Mouse (Mus musculus): ENCODE measurements around the gene Ldb1.

Ldb1 gene

GRCm38 (mm10) chr19:46044993-46045695 is at the start of gene Ldb1:
Gene Ldb1, minus strand, starts transcription at chr19:46045214.
- DNase-seq (ENCODE audit: low spot score in 2 of 2), result peak; percentile 78 to 79

- no peak for DNase-seq (ENCODE audit: low spot score in 2 of 2)
Observed at GRCm38 (mm10) chr19:46094144-46094543, 49.1 kb upstream of the Ldb1 start.

- DNase-seq (ENCODE audit: low spot score in 2 of 2), result no peak
Observed at GRCm38 (mm10) chr19:46091641-46092040, 46.6 kb upstream of the Ldb1 start.

DNA sequence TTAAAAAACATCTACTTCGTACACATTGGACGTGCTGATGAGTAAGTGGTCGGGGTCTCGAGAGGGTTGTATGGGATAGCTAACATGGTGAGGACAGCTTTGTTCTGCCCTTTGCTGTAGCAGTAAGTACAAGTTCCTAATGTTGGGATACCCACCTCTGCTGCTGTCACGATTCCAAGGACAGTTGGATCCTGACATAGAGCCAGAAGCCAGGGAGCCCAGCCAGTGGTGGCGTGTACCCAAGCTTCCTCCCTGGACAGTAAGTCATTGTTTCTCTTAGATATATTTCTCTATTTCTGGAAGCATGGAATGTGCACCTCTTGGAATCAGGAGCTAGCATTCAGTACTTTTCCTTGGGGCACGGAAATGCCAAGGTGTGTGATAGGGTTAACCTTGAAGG is 42.9 kb upstream of the Ldb1 start:
- no peak for DNase-seq (ENCODE audit: low spot score in 2 of 2)

- peak; percentile 70 to 73 for DNase-seq (ENCODE audit: low spot score in 2 of 2)
Observed at GRCm38 (mm10) chr19:46086337-46086736, 41.3 kb upstream of the Ldb1 start.

DNA sequence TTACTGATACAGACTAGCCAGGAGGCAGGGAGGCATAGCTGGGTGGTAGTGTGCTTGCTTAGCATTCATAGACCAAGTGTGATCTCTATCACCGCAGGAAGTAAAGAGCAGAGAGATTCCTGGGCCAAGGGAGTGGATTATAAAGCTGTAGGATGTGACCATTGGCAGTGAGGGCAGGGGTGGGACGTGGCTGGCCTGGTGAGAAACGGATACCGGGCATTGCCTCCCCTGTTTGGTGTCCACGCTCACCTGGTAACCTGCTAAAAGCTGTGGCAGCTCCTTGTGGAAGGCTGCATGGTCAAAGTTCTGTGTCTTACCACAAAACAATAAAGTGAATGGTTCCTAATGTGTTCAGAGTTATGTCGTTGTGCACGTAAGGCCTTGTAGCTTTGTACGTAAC is 40.2 kb upstream of the Ldb1 start:
- DNase-seq (ENCODE audit: low spot score in 2 of 2), result no peak

DNA sequence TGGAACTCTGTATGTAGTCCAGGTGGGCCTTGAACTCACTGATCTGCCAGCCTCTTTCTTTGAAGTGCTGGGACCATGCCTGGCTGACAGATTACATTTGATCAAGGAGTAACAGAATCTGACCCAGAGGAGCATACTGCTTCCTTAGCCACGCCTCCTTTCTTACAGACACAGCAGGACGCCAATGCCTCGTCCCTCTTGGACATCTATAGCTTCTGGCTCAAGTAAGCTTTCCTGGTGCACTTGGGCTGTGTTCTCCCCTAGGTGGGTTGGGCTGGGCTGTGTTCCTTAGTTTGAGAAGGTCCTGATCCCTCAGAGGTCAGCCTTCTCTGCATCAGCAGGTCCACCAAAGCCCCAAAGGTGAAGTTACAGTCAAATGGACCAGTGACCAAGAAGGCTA is 33.5 kb upstream of the Ldb1 start:
- no peak for DNase-seq (ENCODE audit: low spot score in 2 of 2)

GRCm38 (mm10) chr19:46075616-46076607 is 30.9 kb upstream of the Ldb1 start, which contains the start of gene Nolc1:
Gene Nolc1, plus strand, starts transcription at chr19:46075863.
- DNase-seq (ENCODE audit: low spot score in 2 of 2), result peak; percentile 100

DNA sequence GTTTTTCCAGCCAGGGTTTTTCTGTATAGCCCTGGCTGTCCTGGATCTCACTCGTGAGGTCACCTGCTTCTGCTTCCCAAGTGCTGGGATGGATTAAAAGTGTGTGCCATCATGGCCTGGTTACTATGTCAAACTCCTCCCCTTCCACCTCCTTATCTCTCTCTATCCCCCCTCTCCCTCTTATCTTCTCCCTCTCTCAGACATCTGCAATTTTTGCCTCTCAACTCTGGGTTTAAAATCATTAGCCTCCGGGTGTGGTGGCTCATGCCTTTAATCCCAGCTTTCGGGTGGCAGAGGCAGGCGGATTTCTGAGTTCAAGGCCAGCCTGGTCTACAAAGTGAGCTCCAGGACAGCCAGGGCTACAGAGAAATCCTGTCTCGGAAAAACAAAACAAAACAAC is 29.3 kb upstream of the Ldb1 start:
- no peak for DNase-seq (ENCODE audit: low spot score in 2 of 2)

- no peak for DNase-seq (ENCODE audit: low spot score in 2 of 2)
Observed at GRCm38 (mm10) chr19:46073285-46073684, 28.3 kb upstream of the Ldb1 start.

- no peak for DNase-seq (ENCODE audit: low spot score in 2 of 2)
Observed at GRCm38 (mm10) chr19:46068054-46068453, 23.0 kb upstream of the Ldb1 start.

- DNase-seq (ENCODE audit: low spot score in 2 of 2), result no peak
Observed at GRCm38 (mm10) chr19:46060845-46061244, 15.8 kb upstream of the Ldb1 start.

GRCm38 (mm10) chr19:46058466-46058865 is 13.5 kb upstream of the Ldb1 start:
- no peak for DNase-seq (ENCODE audit: low spot score in 2 of 2)

- peak; percentile 60 to 72 for DNase-seq (ENCODE audit: low spot score in 2 of 2)
Observed at GRCm38 (mm10) chr19:46056947-46057607, 12.1 kb upstream of the Ldb1 start.

GRCm38 (mm10) chr19:46056388-46056946 is 11.5 kb upstream of the Ldb1 start:
- peak; percentile 95 to 97 for DNase-seq (ENCODE audit: low spot score in 2 of 2)

DNA sequence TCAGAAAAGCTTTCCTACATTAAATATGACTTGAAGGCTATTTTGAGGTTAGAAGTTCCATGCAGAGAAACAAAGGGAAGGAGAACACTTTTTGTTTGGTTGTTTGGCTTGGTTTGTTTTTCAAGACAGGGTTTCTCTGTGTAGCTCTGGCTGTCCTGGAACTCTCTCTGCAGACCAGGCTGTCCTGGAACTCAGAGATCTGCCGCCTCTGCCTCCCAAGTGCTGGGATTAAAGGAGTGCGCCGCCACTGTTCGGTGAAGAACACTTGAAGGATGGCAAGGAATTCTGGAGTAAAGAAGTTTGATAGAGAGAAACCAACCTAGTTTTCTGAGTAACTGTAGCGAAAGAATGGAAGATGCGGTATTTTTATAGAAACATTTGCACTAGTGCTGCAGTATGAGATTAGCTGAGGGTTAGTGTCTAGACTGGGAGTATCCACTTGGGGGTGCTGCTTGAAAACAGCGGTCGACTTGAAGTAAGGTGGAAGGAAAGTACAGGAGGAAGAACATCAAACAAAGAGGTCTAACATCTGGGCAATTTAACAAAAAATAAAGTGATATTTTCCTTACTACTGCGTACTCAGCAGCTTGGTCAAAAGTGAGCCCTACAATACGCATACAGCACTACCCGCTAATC is 10.9 kb upstream of the Ldb1 start:
- no peak for DNase-seq (ENCODE audit: low spot score in 2 of 2)

- DNase-seq (ENCODE audit: low spot score in 2 of 2), result no peak
Observed at GRCm38 (mm10) chr19:46050462-46050861, 5.4 kb upstream of the Ldb1 start.

DNA sequence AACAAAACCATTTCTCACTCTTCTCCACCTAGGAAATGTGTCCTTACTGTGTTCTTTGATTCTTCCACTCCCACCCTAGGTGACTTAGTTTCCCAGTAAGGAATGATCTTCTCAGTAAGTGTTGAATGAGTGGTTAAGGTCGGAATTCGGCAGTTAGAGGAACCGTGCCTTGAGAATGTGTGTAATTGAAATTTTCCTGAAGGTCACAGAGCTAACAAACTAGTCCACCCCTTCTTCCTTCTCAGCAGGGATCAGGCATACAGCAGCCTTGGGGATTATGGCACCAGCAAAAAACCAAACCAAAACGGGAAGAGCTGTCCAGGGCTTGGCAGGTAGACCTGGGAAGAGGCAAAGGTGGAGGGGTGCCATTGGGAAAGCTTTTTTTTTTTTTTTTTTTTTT is 4.1 kb upstream of the Ldb1 start:
- DNase-seq (ENCODE audit: low spot score in 2 of 2), result no peak

- DNase-seq (ENCODE audit: low spot score in 2 of 2), result no peak
Observed at GRCm38 (mm10) chr19:46047426-46047825, 2.4 kb upstream of the Ldb1 start.

DNA sequence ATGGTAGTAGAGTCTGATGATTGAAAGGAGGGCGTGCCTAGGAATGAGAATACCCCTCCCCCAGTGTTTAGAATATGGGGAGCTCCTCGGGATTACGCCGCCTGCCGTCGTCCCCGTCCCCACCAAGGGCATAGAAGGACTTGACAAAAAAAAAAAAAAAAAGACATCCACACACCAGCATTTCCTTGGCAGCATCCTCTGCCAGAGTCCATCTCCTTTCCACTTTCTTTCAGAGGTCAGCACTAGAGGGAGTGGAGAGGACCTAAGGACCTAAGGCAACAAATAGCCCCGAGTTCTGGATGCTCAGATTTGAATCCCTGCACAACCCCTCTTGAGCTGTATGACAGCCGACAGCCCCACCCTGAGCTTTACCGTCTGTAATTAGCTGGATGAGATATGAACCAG is 1.6 kb upstream of the Ldb1 start:
- DNase-seq (ENCODE audit: low spot score in 2 of 2), result no peak

- DNase-seq (ENCODE audit: low spot score in 2 of 2), result peak; percentile 50 to 66
Observed at GRCm38 (mm10) chr19:46045696-46046311, 790 bp upstream of the Ldb1 start.
